Mouse (Mus musculus): ENCODE data around the gene Gjd3. TPM values are rescaled to one million over a fixed set of nuclear protein-coding genes. Genes with fewer than 3 reads are reported as not detected.

Gjd3 gene
- 3.6 and 4.4 TPM in 2 replicates for polyA plus RNA-seq (2015; fragmentation: Nextera tagmentation; extraction: Ambion mirVana)

DNA sequence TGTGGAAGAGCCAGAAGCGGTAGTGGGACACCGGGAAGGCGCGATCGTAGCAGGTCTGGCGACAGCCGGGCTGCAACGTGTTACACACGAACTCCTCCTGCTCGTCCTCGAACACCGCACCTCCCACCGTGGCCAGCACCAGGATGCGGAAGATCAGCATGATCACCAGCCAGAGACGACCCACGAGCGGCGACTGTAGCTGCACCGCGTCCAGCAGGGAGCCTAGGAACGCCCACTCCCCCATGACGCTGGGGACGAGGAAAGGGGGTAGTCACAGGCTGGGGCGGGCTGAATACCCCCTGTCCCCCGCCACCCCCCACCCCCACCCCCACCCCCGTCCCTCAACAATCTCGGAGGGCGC is at the start of gene Gjd3:
TSS of gene Gjd3 (minus strand) at position 244 of the 361 bp plus-strand sequence.
- Histone ChIP-seq H3K9me3 (replicated peaks) (no peaks in the 10 kb centered on the region), H3K4me3 (peak within 1 kb of the TSS; percentile 66), H3K27ac (peak within 1 kb of the TSS; percentile 48; the same call in 1 of the 2 replicates), H3K36me3 (no peaks in the 10 kb centered on the region), H3K4me1 (replicated peaks) (peaks cover 39% of the 10 kb centered on the region), H3K27me3 (peaks cover 13% of the 10 kb centered on the region), H3K9ac (peak within 1 kb of the TSS; percentile 71), H3K4me2 (peak within 1 kb of the TSS; percentile 100)
- 2% methylated on average over 28 of the region's 28 CpGs for WGBS
- no peak for ATAC-seq (replicated peaks; ENCODE audit: insufficient number of reproducible peaks, insufficient read depth, low FRiP score, low read depth)

DNA sequence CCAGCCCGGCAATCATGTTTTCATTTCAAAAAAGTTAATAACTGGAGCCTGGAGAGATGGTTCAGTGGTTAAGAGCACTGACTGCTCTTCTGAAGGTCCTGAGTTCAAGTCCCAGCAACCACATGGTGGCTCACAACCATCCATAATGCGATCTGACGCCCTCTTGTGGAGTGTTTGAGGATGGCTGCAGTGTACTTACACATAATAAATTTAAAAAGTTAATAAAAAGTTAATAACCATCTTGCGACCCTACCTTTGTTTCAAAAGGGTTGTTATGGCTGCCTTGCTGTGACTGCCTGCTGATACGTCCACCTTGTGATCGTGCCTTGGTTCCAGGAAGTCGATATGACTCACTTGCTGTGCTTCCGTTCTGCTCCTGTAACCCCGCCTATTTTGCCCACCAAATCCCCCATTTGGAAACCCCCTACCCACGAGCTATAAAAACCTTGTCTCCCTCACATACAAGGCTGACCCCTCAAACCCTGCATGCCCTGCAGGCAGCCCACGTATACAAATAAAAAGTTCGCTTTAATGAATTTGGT is 44.2 kb upstream of the Gjd3 start:
- Histone ChIP-seq H3K36me3 (no peaks in the 10 kb centered on the region), H3K4me1 (replicated peaks) (peaks cover 21% of the 10 kb centered on the region), H3K4me2 (no peak overlapping the region), H3K4me3 (no peak overlapping the region), H3K9ac (no peak overlapping the region), H3K27ac (no peak overlapping the region), H3K9me3 (replicated peaks) (no peaks in the 10 kb centered on the region), H3K27me3 (no peaks in the 10 kb centered on the region)
- 78% methylated on average over 12 of the region's 12 CpGs for WGBS
- no peak for ATAC-seq (replicated peaks; ENCODE audit: insufficient number of reproducible peaks, insufficient read depth, low FRiP score, low read depth)

DNA sequence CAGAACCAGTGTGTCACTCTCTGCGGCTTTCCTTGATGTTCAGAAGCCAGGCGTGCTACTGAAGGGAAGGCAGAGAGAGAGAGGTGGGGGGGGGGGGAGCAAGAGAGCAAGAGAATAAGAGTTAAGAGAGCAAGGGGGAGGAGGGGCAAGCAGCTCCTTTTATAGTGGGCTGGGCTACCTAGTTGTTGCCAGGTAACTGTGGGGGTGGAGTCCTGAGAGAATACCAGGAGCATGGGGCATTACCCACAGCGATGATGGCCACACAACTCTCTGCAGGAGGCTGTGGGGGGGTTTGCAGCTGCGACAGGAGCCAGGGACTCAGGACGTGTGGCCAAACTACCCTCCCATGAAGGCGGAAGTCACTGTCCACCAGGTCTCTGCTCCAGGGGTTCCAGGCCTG is 43.1 kb upstream of the Gjd3 start:
- H3K27me3 ChIP-seq: no peaks in the 10 kb centered on the region
- H3K9ac ChIP-seq: no peak overlapping the region
- H3K4me3 ChIP-seq: no peak overlapping the region
- no peaks in the 10 kb centered on the region for H3K9me3 ChIP-seq (replicated peaks)
- no peak overlapping the region for H3K4me2 ChIP-seq
- no peak overlapping the region for H3K27ac ChIP-seq
- 89% methylated on average over 6 of the region's 6 CpGs for WGBS
- ATAC-seq (replicated peaks; ENCODE audit: insufficient number of reproducible peaks, insufficient read depth, low FRiP score, low read depth): no peak
- peaks cover 9% of the 10 kb centered on the region for H3K36me3 ChIP-seq
- peaks cover 27% of the 10 kb centered on the region for H3K4me1 ChIP-seq (replicated peaks)

DNA sequence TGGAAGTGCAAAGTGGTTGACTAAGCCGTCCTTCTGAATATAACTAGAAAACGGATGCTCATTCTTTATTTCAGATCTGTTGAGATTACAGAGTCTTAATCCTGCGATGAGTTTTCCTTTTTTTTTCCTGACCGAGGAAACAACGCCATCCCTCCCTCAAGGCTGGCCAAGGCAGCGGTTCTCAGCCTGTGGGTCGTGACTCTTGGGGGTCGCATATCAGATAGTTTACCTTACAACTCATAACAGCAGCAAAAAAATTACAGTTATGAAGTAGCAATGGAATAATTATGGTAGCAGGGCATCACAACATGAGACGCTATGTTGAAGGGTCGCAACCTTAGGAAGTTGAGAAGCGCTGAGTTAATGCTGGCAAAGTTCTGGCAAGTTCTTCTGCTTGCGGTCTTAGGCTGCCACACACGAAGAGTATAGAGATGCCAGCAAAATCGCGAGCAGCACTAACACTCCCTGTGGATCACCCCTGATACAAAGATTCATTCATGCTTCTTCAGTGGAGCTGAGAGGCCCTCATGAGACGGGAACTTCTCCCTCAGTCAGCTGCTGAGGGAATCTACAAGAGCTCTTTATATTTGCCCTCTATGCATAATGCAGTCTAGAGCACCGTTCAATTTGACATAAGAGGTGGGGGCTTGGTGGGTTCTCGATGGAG is 41.8 kb upstream of the Gjd3 start:
- Histone ChIP-seq H3K27ac (peak overlapping the region; percentile 73), H3K4me2 (peak overlapping the region; percentile 69), H3K27me3 (no peaks in the 10 kb centered on the region), H3K36me3 (peaks cover 20% of the 10 kb centered on the region), H3K4me3 (peak overlapping the region; percentile 75), H3K9me3 (replicated peaks) (no peaks in the 10 kb centered on the region), H3K9ac (peak overlapping the region; percentile 37; the same call in 1 of the 2 replicates), H3K4me1 (replicated peaks) (peaks cover 27% of the 10 kb centered on the region)
- 42% methylated on average over 18 of the region's 18 CpGs for WGBS
- no peak for ATAC-seq (replicated peaks; ENCODE audit: insufficient number of reproducible peaks, insufficient read depth, low FRiP score, low read depth)

DNA sequence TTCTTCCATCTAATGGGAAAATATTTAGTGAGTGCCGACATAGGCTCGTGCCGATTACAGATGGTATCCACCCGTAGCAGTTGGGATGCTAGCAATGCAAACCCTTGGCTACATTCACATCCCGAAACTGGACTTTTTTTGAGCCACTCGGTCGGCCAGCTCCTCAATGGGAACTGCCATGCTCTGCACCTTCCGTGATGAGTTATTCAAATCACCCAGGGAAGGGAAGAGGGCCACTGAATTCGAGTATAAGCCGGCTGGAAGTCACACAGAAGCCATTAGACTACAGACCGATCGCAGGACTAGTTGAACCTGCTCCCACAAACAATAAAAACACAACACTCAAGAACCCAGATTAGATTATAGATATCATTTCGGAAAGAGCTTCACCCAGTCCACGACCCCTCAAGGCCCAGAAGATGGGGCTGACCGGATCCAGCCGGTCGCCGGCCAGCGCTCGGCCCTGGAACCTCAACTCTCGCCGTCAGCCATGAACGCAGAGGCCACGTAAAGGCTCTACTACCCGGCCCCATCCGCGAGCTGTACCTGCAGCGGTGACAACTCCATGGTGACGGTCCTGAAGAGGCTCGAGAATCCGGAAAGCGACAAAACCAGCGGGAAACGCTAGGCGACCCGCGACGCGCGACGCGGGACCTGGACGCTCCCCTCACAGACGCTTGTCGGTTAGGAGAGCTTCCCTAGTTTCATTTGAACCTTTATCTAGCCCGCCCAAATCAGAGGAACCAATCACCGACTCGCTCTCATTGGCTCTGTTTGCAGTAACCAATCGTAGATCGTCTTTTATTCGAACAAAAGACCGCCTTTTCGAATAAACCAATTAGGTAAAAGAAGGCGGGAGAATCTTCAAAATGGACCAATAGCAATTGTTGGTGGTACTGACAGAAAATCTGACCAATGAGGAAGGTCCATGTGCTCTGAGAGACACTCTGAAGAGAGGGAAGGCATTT is 41.0 kb upstream of the Gjd3 start, which contains the start of gene Top2a:
TSS of gene Top2a (minus strand) at position 690 of the 968 bp plus-strand sequence.
- WGBS: under 1% methylated on average over 54 of the region's 54 CpGs
- Histone ChIP-seq H3K4me3 (peak within 1 kb of the TSS; percentile 75), H3K9ac (peak within 1 kb of the TSS; percentile 67), H3K4me2 (peak within 1 kb of the TSS; percentile 69), H3K36me3 (peaks cover 26% of the 10 kb centered on the region), H3K27ac (peak within 1 kb of the TSS; percentile 73), H3K27me3 (no peaks in the 10 kb centered on the region), H3K4me1 (replicated peaks) (peaks cover 27% of the 10 kb centered on the region), H3K9me3 (replicated peaks) (no peaks in the 10 kb centered on the region)
- ATAC-seq (replicated peaks; ENCODE audit: insufficient number of reproducible peaks, insufficient read depth, low FRiP score, low read depth): peak; percentile 92

DNA sequence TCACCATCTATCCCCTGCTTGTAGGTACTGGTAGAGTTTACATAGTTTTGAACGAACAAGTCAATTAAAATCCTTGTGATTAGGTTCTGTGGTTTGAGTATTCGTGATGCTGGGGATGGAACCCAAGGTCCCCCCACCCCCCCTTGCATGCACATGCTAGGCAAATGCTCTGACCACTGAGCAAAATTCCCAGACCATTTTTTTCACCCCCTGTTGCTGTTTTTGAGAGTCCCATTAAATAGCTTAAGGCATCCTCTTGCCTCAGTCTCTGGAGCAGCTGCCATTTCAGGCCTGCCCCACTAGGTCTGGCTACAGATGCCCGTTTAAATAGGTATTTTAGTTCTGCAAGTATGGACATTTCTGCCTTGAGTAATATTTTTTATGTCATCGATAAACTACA is 40.3 kb upstream of the Gjd3 start:
- Histone ChIP-seq H3K4me3 (peak overlapping the region; percentile 75), H3K9ac (peak overlapping the region; percentile 67), H3K4me1 (replicated peaks) (peaks cover 27% of the 10 kb centered on the region), H3K27me3 (no peaks in the 10 kb centered on the region), H3K36me3 (peaks cover 32% of the 10 kb centered on the region), H3K4me2 (peak overlapping the region; percentile 69), H3K27ac (no peak overlapping the region), H3K9me3 (replicated peaks) (no peaks in the 10 kb centered on the region)
- 3% methylated on average over 4 of the region's 4 CpGs for WGBS
- ATAC-seq (replicated peaks; ENCODE audit: insufficient number of reproducible peaks, insufficient read depth, low FRiP score, low read depth): no peak

DNA sequence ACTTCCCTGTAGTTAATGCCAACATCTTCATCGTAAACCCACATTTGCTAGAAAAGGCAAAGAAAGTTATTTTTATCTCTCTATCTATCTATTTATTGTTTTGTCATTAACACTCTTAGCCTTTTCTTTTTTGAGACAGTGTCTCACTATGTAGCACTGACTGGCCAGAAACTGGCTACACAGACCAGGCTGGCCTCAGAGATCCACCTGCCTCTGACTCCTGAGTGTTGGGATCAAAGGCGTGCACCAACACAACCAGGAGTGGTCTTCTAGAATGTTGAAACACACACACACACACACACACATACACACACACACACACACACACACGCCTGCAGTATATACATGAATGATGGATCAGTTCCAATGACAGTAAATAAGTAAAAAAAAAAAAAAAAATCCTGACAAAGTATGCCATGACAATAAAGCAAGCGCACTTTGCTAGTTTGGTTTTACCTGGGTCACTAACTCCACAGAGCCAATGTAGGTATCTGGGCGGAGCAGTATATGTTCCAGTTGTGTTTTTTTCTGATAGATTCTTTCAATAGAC is 39.6 kb upstream of the Gjd3 start:
- no peak for ATAC-seq (replicated peaks; ENCODE audit: insufficient number of reproducible peaks, insufficient read depth, low FRiP score, low read depth)
- Histone ChIP-seq H3K27ac (no peak overlapping the region), H3K36me3 (peaks cover 39% of the 10 kb centered on the region), H3K4me2 (peak overlapping the region; percentile 69), H3K4me1 (replicated peaks) (peaks cover 27% of the 10 kb centered on the region), H3K27me3 (no peaks in the 10 kb centered on the region), H3K4me3 (peak overlapping the region; percentile 75), H3K9me3 (replicated peaks) (no peaks in the 10 kb centered on the region), H3K9ac (peak overlapping the region; percentile 67; the same call in 1 of the 2 replicates)
- WGBS: 78% methylated on average over 5 of the region's 5 CpGs

DNA sequence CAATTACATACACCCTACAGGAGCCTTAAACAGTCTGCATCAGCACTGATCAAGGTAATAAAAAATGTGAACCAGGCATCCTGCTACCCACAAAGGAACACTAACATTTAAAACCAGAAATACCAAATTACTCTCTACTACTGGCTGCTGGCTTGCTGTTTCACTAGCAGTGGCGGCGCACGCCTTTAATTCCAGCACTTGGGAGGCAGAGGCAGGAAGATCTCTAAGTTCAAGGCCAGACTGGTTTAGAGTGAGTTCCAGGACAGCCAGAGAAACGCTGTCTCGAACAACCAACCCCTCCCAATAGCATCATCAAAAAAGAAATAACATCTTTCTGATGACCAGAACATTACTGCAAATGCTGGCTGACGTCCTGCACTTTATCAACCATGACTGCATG is 37.0 kb upstream of the Gjd3 start:
- no peak overlapping the region for H3K9ac ChIP-seq
- H3K4me3 ChIP-seq: no peak overlapping the region
- H3K27me3 ChIP-seq: no peaks in the 10 kb centered on the region
- H3K36me3 ChIP-seq: peaks cover 63% of the 10 kb centered on the region
- 92% methylated on average over 6 of the region's 6 CpGs for WGBS
- peaks cover 26% of the 10 kb centered on the region for H3K4me1 ChIP-seq (replicated peaks)
- no peak overlapping the region for H3K27ac ChIP-seq
- no peak overlapping the region for H3K4me2 ChIP-seq
- no peaks in the 10 kb centered on the region for H3K9me3 ChIP-seq (replicated peaks)
- ATAC-seq (replicated peaks; ENCODE audit: insufficient number of reproducible peaks, insufficient read depth, low FRiP score, low read depth): no peak

DNA sequence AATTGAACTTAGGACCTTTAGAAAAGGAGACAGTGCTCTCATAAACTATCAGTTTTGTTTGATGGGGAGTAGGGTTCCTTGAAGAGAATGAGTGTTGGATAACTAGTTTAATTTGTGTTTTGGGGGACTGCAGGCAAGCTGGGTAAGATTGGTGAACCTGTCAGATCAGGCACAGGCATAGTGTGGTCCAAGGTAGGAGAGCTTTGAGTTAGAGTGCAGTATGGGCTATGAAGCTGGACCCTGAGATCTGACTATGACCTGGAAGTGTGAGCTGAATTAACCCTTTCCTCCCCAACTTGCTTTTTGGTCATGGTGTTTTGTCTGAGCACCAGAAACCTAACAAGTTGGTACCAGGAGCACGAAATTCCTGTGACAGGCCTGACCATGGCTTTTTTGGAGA is 31.0 kb upstream of the Gjd3 start:
- 95% methylated on average over 1 of the region's 1 CpGs for WGBS
- no peaks in the 10 kb centered on the region for H3K9me3 ChIP-seq (replicated peaks)
- no peak overlapping the region for H3K4me3 ChIP-seq
- H3K27me3 ChIP-seq: no peaks in the 10 kb centered on the region
- H3K4me1 ChIP-seq (replicated peaks): no peaks in the 10 kb centered on the region
- no peak overlapping the region for H3K27ac ChIP-seq
- H3K9ac ChIP-seq: no peak overlapping the region
- peaks cover 94% of the 10 kb centered on the region for H3K36me3 ChIP-seq
- H3K4me2 ChIP-seq: no peak overlapping the region
- no peak for ATAC-seq (replicated peaks; ENCODE audit: insufficient number of reproducible peaks, insufficient read depth, low FRiP score, low read depth)

DNA sequence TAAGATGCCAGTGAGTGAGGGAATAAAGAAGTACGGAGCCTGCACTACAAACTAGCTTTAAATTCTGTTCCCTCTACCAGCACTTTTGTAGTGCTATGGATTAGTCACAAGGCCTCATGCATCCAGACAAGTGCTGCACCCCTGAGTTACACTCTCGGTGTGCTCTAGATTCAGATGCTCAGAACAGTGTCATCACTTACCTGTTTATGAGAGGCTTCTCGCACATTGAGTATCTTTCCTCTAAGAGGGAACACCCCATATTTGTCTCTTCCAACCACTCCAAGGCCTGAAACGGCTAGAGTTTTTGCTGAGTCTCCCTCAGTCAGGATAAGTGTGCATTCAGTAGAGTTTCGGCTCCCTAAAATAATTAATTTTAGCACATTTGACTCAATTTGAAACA is 27.9 kb upstream of the Gjd3 start:
- Histone ChIP-seq H3K4me2 (no peak overlapping the region), H3K27ac (no peak overlapping the region), H3K36me3 (peaks cover 94% of the 10 kb centered on the region), H3K27me3 (no peaks in the 10 kb centered on the region), H3K4me3 (no peak overlapping the region), H3K4me1 (replicated peaks) (no peaks in the 10 kb centered on the region), H3K9ac (no peak overlapping the region), H3K9me3 (replicated peaks) (no peaks in the 10 kb centered on the region)
- WGBS: 94% methylated on average over 5 of the region's 5 CpGs
- ATAC-seq (replicated peaks; ENCODE audit: insufficient number of reproducible peaks, insufficient read depth, low FRiP score, low read depth): no peak

DNA sequence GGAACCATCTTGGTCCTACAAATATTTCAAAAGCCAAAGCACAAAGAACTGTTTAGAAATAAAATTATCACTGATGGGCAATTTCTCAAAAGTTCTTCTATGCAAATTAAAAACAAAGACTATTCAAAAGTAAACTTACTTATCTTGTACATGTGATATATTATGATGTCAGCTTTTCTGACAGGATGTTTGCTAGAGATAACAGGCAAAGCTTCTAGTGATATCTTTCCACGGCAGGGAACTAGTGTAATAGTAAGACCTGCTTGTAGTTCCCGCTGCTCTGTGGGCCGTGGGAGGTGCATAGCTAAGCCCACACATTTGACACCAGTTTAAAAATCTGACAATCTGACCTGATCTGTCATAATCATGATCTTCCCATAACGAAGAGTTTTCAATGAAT is 27.3 kb upstream of the Gjd3 start:
- H3K9ac ChIP-seq: no peak overlapping the region
- H3K4me1 ChIP-seq (replicated peaks): no peaks in the 10 kb centered on the region
- no peaks in the 10 kb centered on the region for H3K27me3 ChIP-seq
- H3K27ac ChIP-seq: no peak overlapping the region
- WGBS: 64% methylated on average over 4 of the region's 4 CpGs
- no peaks in the 10 kb centered on the region for H3K9me3 ChIP-seq (replicated peaks)
- peaks cover 94% of the 10 kb centered on the region for H3K36me3 ChIP-seq
- no peak overlapping the region for H3K4me2 ChIP-seq
- no peak for ATAC-seq (replicated peaks; ENCODE audit: insufficient number of reproducible peaks, insufficient read depth, low FRiP score, low read depth)
- no peak overlapping the region for H3K4me3 ChIP-seq

All from heart, embryonic 15.5 days (tissue).